Mouse (Mus musculus): ENCODE results near the gene Faf2.

GRCm38 (mm10) chr13:54591776-54592356, 29.7 kb upstream of the Faf2 start:
- no peak for TF ChIP-seq MAZ (IDR thresholded peaks at IDR 0.05; ENCODE audit: low read depth, low read length)
- no peak for TF ChIP-seq TBP (conservative IDR thresholded peaks at IDR 0.05; ENCODE audit: low read depth, low read length)
- TF ChIP-seq CTCF (conservative IDR thresholded peaks at IDR 0.05 in 1 of 2, IDR thresholded peaks at IDR 0.05 in 1 of 2; ENCODE audit: low read depth in 2 of 2, low read length in 2 of 2), result no peak
- no peak for TF ChIP-seq EP300 (IDR thresholded peaks at IDR 0.05; ENCODE audit: low read length)
- TF ChIP-seq ZC3H11A (IDR thresholded peaks at IDR 0.05; ENCODE audit: low read depth, low read length), result no peak
- no peak for TF ChIP-seq RAD21 (IDR thresholded peaks at IDR 0.05; ENCODE audit: low read depth, low read length)
- no peak for TF ChIP-seq MEF2A (IDR thresholded peaks at IDR 0.05; ENCODE audit: borderline replicate concordance, low read depth, low read length)

All from CH12.LX (cell line).